ENCODE assay signal across 8 mouse cellular contexts in the genomic region with DNA sequence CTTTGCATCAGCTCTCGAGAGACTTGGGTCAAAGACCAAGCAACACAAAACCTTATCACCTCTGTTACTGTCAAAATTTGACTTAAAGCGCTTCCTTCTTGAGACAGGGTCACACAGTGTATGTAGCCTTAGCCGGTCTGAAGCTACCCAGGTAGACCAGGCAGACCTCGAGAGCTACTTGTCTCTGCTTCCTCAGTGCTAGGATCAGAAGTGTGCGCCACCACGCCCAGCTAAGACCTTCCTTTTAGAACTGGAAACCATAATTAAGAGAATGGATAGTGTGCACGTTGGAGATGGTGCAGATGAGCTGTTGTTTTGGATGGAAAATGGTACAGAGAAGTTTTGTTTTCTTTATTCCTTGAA. TPM values are rescaled to one million over a fixed set of nuclear protein-coding genes. Genes with fewer than 3 reads are reported as not detected.
DNase-seq lines count a peak whose midpoint lies in the region; ATAC-seq and TF ChIP-seq lines count a peak whose summit lies in the region.

No protein-coding gene starts in this region.

- H3K9ac ChIP-seq in hindbrain, embryonic 15.5 days: peak overlapping the region; percentile 95
- peak overlapping the region; percentile 81 for H3K9ac ChIP-seq in midbrain, embryonic 12.5 days (replicated peaks)

- H3K4me3 ChIP-seq in layer of hippocampus, adult 2 months: peak overlapping the region; percentile 96
- H3K4me3 ChIP-seq in hindbrain, embryonic 15.5 days: peak overlapping the region; percentile 96
- peak overlapping the region; percentile 83 for H3K4me3 ChIP-seq in midbrain, embryonic 12.5 days

- peak overlapping the region; percentile 99 for H3K27ac ChIP-seq in layer of hippocampus, adult 2 months
- H3K27ac ChIP-seq in hindbrain, embryonic 15.5 days (replicated peaks): peak overlapping the region; percentile 92
- H3K27ac ChIP-seq in midbrain, embryonic 12.5 days (replicated peaks): peak overlapping the region; percentile 90

- no peaks in the 10 kb centered on the region for H3K27me3 ChIP-seq in hindbrain, embryonic 15.5 days
- H3K27me3 ChIP-seq in midbrain, embryonic 12.5 days: no peaks in the 10 kb centered on the region

- peak overlapping the region; percentile 95 for H3K4me2 ChIP-seq in hindbrain, embryonic 15.5 days
- H3K4me2 ChIP-seq in midbrain, embryonic 12.5 days (replicated peaks): peak overlapping the region; percentile 66

- no peak for TF ChIP-seq CTCF in layer of hippocampus, adult 2 months (conservative IDR thresholded peaks at IDR 0.05)

- ATAC-seq in hindbrain, embryonic 15.5 days (ENCODE audit: low FRiP score, low read depth): peak; percentile 73
- peak; percentile 62 for ATAC-seq in midbrain, embryonic 12.5 days (ENCODE audit: low FRiP score, low read depth)

- no peaks in the 10 kb centered on the region for H3K36me3 ChIP-seq in hindbrain, embryonic 15.5 days
- no peaks in the 10 kb centered on the region for H3K36me3 ChIP-seq in midbrain, embryonic 12.5 days

- WGBS in hindbrain, embryonic 15.5 days: 3% methylated on average over 7 of the region's 7 CpGs
- WGBS in midbrain, embryonic 12.5 days: 3% methylated on average over 7 of the region's 7 CpGs

- H3K9me3 ChIP-seq in hindbrain, embryonic 15.5 days: no peaks in the 10 kb centered on the region
- H3K9me3 ChIP-seq in midbrain, embryonic 12.5 days: no peaks in the 10 kb centered on the region

- peaks cover 36% of the 10 kb centered on the region for H3K4me1 ChIP-seq in hindbrain, embryonic 15.5 days (replicated peaks)
- H3K4me1 ChIP-seq in midbrain, embryonic 12.5 days: peaks cover 17% of the 10 kb centered on the region

- no peak for DNase-seq in layer of hippocampus, adult 2 months (ENCODE audit: low spot score in 2 of 2)
- DNase-seq in layer of hippocampus, adult 9-11 months: no peak
- DNase-seq in c-Kit-positive CD71-positive TER-119-positive erythroid progenitor cells, embryonic 14.5 days (ENCODE audit: low spot score): peak; percentile 52
- no peak for DNase-seq in adrenal gland, adult 8-10 months
- DNase-seq in cerebellum, adult 9-10 months: no peak
- no peak for DNase-seq in kidney, postnatal 36 days

RNA-seq across cellular contexts. Expression of gene Insig2, which starts 4.2 kb away (rescaled TPM):
- 10 to 100 TPM; 66.4 to 73.8 TPM for total RNA-seq in layer of hippocampus, adult 2 months (2021)
- 38.5 and 47.3 TPM in 2 replicates for polyA plus RNA-seq in hindbrain, embryonic 15.5 days (2015; fragmentation: Nextera tagmentation; extraction: Ambion mirVana)
- polyA plus RNA-seq in midbrain, embryonic 12.5 days (2016; fragmentation: Nextera tagmentation; extraction: Ambion mirVana): 30.3 and 35.5 TPM in 2 replicates
- total RNA-seq in adrenal gland, adult 8-10 months (2022): 10 to 100 TPM; 51.3 to 66.0 (median 56.9) TPM
